In the genomic region with DNA sequence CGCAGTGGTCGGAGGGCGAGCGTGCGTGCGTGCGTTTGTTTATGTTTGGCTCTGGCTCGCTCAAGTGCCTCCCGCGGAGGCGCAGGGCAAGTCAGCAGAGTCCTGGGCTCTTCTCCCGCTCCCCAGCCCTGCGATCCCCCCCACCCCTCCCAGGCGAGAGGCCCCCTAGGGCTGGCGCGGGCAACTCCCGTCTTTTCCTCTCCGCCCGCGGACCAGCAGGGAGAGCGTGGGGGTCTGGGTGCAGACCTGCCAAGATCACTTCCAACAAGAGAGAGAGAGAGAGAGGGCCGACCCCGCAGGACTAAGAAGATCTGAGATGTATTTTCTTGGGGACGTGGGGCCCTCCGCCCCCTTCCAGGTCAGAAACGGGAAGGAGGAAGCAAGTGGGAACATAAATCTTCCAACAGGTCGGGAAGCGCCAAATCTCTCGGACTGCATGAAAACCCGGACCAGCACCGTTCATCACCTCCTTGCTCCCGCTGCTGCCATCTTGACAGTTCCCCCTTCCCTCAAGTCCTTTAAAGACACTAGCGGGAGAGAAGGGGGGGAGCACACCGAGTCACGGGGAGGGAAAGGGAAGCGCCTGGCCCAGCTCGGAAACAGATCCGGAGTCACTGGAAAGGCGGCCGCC, we compare ENCODE assay signal across 8 mouse cellular contexts. TPM values are rescaled to one million over a fixed set of nuclear protein-coding genes. Genes with fewer than 3 reads are reported as not detected.
DNase-seq lines count a peak whose midpoint lies in the region; ATAC-seq lines count a peak whose summit lies in the region.

No protein-coding gene starts in this region.

- no peaks in the 10 kb centered on the region for H3K36me3 ChIP-seq in hindbrain, embryonic 13.5 days
- no peaks in the 10 kb centered on the region; the same call in 1 of the 2 replicates for H3K36me3 ChIP-seq in stomach, embryonic 14.5 days (ENCODE audit: control insufficient read depth, insufficient read depth, low read length)

- H3K4me2 ChIP-seq in hindbrain, embryonic 13.5 days = peak overlapping the region; percentile 98
- peak overlapping the region; percentile 98 for H3K4me2 ChIP-seq in stomach, embryonic 14.5 days (replicated peaks; ENCODE audit: low read depth, low read length)

- ATAC-seq in CD4-positive, CD25-positive, alpha-beta regulatory T cell, adult 4 months = peak; percentile 0
- 0 out of 2 replicates have a peak, but pooled peaks have one; percentile 4 for ATAC-seq in common myeloid progenitor, adult 5-6 weeks (replicated peaks; ENCODE audit: low read depth, poor library complexity, severe bottlenecking)
- no peak for ATAC-seq in hindbrain, embryonic 13.5 days (ENCODE audit: low FRiP score)
- no peak; the same call in 1 of the 2 replicates for ATAC-seq in stomach, embryonic 14.5 days (ENCODE audit: insufficient number of reproducible peaks, insufficient read depth, low FRiP score, low read depth)

- H3K9me3 ChIP-seq in hindbrain, embryonic 13.5 days = no peaks in the 10 kb centered on the region
- no peaks in the 10 kb centered on the region for H3K9me3 ChIP-seq in stomach, embryonic 14.5 days (ENCODE audit: control insufficient read depth, low read depth, low read length)

- peak overlapping the region; percentile 99 for H3K27ac ChIP-seq in hindbrain, embryonic 13.5 days
- peak overlapping the region; percentile 97 for H3K27ac ChIP-seq in stomach, embryonic 14.5 days (ENCODE audit: low read length)

- under 1% methylated on average over 40 of the region's 40 CpGs for WGBS in hindbrain, embryonic 13.5 days
- 0% methylated on average over 37 of the region's 40 CpGs for WGBS in stomach, embryonic 14.5 days

- peak; percentile 60 for DNase-seq in kidney, adult 18-20 months
- DNase-seq in kidney, postnatal 14 days = no peak
- peak; percentile 75 for DNase-seq in lung, postnatal 10 days
- no peak for DNase-seq in layer of hippocampus, postnatal 36 days

- peaks cover 39% of the 10 kb centered on the region for H3K4me1 ChIP-seq in hindbrain, embryonic 13.5 days (replicated peaks)
- H3K4me1 ChIP-seq in stomach, embryonic 14.5 days (ENCODE audit: control insufficient read depth, insufficient read depth, low read length) = peaks cover 21% of the 10 kb centered on the region

- H3K27me3 ChIP-seq in hindbrain, embryonic 13.5 days = peaks cover 33% of the 10 kb centered on the region
- no peaks in the 10 kb centered on the region for H3K27me3 ChIP-seq in stomach, embryonic 14.5 days (ENCODE audit: control insufficient read depth, insufficient read depth, low read length)

- H3K4me3 ChIP-seq in hindbrain, embryonic 13.5 days = peak overlapping the region; percentile 78
- peak overlapping the region; percentile 73 for H3K4me3 ChIP-seq in stomach, embryonic 14.5 days (ENCODE audit: low read depth, low read length)

- H3K9ac ChIP-seq in hindbrain, embryonic 13.5 days = peak overlapping the region; percentile 85
- H3K9ac ChIP-seq in stomach, embryonic 14.5 days (replicated peaks; ENCODE audit: low read depth, low read length) = peak overlapping the region; percentile 69

RNA-seq across cellular contexts. Expression of a gene that starts 0.6 kb away (rescaled TPM):
- polyA plus RNA-seq in CD4-positive, CD25-positive, alpha-beta regulatory T cell, adult 4 months (2017; shearing (Covaris generic)) = 10 to 100 TPM in 1 of 2 experiments, 1 to 10 TPM in 1; 8.6 to 12.8 TPM
- total RNA-seq in common myeloid progenitor, adult 5-6 weeks (2017) = 46.1 and 57.6 TPM in 2 replicates
- polyA plus RNA-seq in hindbrain, embryonic 13.5 days (2015; fragmentation: Nextera tagmentation; extraction: Ambion mirVana) = 3.7 and 3.9 TPM in 2 replicates
- 10.2 and 10.5 TPM in 2 replicates for polyA plus RNA-seq in stomach, embryonic 14.5 days (2014; fragmentation: Nextera tagmentation; extraction: Ambion mirVana)
- total RNA-seq in layer of hippocampus, postnatal 36 days (2021) = 10 to 100 TPM; 45.7 to 50.1 TPM

Comparison
In these comparisons a context has a peak if more than half of its experiments do, and no peak if none do; other contexts are left out.
1. DNase-seq: peak in kidney, adult 18-20 months (single experiment) and lung, postnatal 10 days (single experiment); none in kidney, postnatal 14 days (single experiment) and layer of hippocampus, postnatal 36 days (0 of 2).
2. ATAC-seq: peak in CD4-positive, CD25-positive, alpha-beta regulatory T cell, adult 4 months (single experiment) and common myeloid progenitor, adult 5-6 weeks (single experiment); none in hindbrain, embryonic 13.5 days (single experiment) and stomach, embryonic 14.5 days (single experiment).